Mouse (Mus musculus) mesoderm, embryonic 11.5 days (tissue): ENCODE results near the gene Slc16a5.

Experiments
- DNase-seq: peaks from one replicate; pipeline ENCODE4 v3.0.0-alpha.2; 2012; ENCODE audit warnings: low read depth, low spot score

The Slc16a5 gene

DNA sequence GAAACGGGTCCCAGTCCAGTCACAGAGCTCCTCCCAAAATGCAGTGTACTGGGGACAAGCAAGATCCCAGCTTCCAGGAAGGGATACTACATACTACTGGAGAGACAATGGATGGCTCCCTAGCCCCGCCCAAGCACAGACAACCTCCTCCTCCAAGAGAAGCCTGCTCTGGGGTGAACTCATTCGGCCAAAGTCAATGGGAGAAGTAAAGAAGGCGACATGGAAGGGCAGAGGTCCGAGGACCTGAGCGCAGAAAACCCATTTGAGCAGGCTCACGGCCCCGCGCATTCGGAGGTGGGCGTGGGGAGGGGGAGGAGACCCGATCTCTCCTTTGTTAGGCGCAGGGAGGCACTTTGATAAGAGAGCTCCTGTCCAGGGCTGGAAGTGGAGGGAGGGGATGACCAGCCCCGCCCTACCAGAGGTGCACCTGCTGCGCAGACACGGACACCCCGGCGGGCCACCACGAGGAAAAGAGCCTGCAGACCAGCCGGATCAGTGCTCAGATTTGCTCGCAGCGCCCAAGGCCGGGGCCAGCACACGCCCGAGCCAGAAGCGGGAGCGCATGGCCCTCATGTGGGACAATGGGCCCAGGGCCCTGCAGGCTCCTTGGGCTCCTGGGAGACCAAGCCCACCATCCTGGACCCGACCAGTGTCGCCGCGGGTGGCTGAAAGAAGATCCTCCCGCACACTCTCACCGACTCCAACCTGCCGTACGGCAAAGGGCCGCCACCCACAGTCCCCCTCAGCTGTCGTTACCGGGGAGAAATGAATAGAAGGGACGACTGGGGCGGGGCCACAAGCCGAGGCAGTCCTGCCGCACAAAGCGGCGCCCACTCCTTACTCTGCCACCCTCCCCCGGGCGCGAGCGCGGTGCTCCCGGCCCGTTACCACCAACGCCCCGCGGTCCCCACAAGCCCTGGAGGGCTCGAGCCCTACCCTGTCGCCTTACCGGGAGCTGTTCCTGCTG, 51.3 kb downstream of the Slc16a5 start:
- peak; percentile 66 for DNase-seq

DNA sequence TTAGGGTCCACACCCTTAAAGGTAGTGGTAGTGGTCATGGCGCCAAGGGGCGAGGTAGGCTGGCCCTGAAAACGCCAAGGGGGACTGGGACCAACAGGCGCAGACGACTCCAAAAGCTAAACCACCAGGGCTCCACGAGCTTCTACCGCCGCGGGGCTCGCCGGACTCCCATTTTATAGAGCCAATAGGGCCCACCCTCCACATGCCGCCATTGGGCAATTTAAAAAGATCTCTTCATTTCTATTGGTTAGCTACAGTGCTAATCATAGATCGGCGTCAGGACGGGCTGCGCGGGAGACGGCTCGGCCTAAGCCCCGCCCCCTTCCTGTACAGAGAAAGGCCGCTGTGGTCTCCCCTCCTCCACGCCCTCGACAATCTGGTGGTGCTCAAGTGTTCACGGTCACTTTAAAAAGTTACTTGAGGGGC, 52.0 kb downstream of the Slc16a5 start, which contains the start of gene Jpt1:
Jpt1 (minus strand) TSS at position 150 of the 426 bp plus-strand sequence.
- DNase-seq = peak; percentile 97

DNA sequence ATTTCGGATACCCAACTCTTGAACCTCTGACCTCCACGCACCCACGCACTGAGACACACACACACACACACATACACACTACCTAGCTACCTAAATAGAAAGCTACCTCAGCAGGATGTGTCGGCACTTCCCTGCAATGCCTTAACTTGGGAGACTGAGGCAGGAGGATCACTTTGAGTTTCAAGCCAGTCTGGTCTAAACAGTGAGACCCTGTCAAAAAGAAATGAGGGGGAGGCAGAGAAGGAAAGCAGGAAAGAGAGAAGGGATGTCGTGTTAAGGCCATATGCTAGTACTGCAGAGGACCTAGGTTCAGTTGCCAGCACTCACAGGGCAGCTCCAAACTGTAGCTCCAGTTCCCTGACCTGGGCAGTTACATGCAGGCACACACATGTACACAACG, 52.7 kb downstream of the Slc16a5 start:
- no peak for DNase-seq

DNA sequence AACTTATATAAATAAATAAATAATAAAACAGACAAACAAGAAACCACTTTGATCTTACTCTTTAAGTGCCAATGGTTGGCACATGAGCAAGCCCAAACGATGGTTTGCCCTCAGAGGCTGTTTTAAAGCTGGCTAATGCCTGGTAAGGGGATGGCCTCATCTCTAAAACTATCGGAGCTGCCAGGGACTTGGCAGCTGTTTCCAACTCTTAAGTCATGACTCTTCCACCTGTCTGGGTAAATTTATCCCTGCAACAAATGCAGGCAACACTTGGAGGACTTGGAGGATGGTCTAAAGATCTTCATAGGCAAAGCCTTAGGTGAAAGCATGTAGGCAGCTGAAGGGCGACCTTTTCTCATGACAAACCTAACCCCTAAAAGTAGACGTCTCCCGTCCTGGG, 54.7 kb downstream of the Slc16a5 start:
- DNase-seq = no peak

DNA sequence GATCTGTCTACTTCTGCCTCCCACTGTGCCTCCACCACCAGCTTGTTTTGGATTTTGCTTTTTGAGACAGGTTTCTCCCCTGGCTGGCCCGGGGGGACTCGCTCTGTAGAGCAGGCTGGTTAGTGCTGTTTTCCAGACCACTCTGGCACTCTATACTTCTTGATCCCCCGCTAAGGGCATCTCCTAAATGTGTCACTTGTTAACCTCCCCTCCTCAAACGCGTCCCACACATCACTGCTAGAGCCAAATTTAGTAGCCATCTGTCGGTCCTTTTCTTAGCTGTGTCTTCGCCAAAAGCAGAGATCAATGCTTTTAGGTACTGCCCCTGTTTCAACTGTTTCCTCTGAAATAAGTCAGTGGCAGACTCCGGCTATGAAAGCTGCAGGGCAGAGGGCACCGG, 56.4 kb downstream of the Slc16a5 start:
- DNase-seq = no peak

DNA sequence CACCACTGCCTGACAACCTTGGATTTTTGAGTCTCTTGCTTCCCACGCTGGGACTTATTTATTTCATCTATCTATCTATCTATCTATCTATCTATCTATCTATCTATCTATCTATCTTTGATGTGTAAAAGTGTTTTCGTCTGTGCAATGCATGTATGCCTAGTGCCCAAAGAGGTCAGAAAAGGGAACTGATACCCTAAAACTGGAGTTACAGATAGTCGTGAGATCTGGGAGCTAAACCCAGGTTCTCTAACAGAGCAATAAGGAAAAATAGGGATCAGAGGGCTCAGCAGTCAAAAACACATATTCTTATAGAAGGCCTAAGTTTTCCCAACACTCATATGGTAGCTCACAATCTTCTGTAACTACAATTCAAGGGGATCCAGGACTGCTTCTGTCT, 57.3 kb downstream of the Slc16a5 start:
- no peak for DNase-seq

DNA sequence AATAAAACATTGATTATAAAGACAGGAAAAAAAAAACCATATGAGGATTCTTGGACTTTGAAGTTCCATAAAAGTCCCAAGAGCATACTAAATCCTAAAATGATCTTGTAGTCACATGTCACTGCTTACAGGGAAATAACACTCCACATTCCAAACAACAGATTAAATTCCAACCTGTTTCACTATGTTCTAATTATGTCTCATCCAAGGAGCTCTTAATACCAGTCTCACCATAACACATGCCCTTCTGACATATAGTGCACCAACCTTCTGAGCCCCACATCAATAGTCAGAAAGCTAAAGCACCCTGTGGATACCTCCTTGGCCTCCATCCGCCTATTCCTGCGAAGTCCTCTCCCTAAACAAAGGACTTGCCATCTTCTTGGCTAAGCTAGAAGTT, 57.9 kb downstream of the Slc16a5 start:
- DNase-seq = no peak

DNA sequence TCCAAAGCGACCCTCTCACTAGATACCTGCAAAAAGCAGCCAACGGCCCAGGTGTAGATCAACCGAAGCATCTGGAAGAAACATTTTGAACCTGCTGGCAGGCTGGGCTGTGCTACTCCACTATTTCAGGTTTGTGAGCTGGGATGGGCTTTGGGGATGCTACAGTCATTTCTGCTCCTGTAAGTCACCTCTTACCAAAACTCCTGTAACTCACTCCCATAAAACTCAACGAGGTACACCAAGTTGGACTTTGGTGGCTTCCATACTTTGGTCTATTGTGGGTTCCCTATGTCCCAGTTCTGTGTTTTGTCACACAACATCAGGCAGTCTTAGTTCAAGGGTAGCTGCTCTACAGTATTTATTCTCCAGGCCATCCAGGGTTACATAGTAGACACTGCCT, 58.8 kb downstream of the Slc16a5 start:
- DNase-seq = no peak

DNA sequence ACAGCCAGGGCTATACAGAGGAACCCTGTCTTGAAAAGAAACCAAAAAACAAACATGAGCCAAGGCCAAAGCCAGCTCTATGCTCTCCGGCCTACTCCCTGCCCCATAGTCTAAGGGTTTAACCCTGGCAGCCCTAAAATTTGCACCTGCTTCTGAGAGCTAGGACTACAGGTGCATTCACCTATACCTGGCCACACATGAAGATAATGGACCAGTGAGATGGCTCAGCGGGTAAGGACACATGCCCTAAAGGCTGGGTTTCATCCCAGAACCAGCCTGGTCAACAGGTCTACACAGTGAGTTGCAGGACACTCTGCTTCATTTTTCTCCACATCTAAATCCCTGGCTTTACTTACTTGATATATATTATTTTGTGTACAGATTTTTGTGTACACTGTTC, 60.0 kb downstream of the Slc16a5 start:
- DNase-seq = no peak

DNA sequence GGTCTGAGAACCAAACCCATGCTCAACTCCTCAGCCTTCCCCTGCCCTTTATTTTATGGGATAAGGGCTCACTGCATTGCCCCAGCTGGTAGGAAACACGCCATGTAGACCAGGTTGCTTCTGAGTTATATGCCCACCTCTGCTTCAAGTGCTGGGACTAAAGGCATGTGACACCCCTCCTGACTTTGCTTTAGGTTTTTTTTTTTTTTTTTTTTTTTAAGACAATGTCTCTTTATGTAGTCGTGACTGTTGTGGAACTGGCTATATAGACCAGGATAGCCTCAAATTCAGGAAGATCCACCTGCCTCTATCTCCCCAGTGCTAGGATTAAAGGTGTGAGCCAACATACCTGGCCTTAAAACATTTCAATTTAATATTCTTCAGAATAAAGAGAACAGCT, 60.4 kb downstream of the Slc16a5 start:
- no peak for DNase-seq
